Mouse (Mus musculus) liver, adult 2 months (tissue): ENCODE data around the gene Sfxn3.

Experiments
- CTCF ChIP-seq: fragments of 200-500 bp; IDR thresholded peaks from 2 replicates; pipeline ENCODE4 v1.5.1; 2011; ENCODE audit warnings: low read depth, low read length, control low read depth
- POLR2A ChIP-seq: fragments of 200-500 bp; IDR thresholded peaks from 2 replicates; pipeline ENCODE4 v1.6.1; 2011; ENCODE audit warnings: low read length, control low read depth; ENCODE audit not compliant: insufficient read depth; ENCODE audit errors: extremely low read depth

DNA sequence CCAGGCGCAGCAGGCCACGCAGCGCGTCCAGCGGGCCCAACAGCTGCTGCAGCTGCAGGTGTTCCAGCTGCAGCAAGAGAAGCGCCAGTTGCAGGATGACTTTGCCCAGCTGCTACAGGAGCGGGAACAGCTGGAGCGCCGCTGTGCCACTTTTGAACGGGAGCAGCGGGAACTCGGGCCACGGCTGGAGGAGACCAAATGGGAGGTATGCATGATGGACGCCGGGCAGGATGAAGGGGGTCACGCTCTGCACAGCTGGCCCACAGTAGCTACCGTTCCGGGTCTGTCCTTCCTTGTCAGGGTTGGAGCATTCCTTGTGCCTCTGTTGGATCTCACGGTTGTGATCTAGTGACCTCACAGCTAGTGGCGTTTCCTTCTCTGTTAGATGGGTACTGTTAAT, 22.5 kb upstream of the Sfxn3 start:
- TF ChIP-seq POLR2A (no peak), CTCF (no peak)
